In genomic region chr12:51018185-51018584, GRCm38 (mm10) we compare ENCODE assay signal across 16 mouse cellular contexts.
"Had no signal": no experiment of that assay in that cellular context is flagged by ENCODE, and none has a peak within 500 bp of the region (broad histone marks: within the 10 kb centered on the region; RNA-seq: fewer than 3 reads in every experiment).

No protein-coding gene starts in this region.

- H3K9me3 ChIP-seq: limb, embryonic 13.5 days; midbrain, embryonic 15.5 days; neural tube, embryonic 15.5 days had no signal

- H3K4me2 ChIP-seq: limb, embryonic 13.5 days; midbrain, embryonic 15.5 days; neural tube, embryonic 15.5 days had no signal

- H3K4me3 ChIP-seq: limb, embryonic 13.5 days; megakaryocyte, embryonic 14.5 days; midbrain, embryonic 15.5 days; neural tube, embryonic 15.5 days had no signal

- H3K4me1 ChIP-seq: limb, embryonic 13.5 days; megakaryocyte, embryonic 14.5 days; midbrain, embryonic 15.5 days; neural tube, embryonic 15.5 days had no signal

- ATAC-seq: midbrain, embryonic 15.5 days had no signal

- H3K27ac ChIP-seq: kidney, postnatal 0 days; limb, embryonic 13.5 days; liver, embryonic 14.5 days; midbrain, embryonic 15.5 days; neural tube, embryonic 15.5 days had no signal

- H3K9ac ChIP-seq: limb, embryonic 13.5 days; liver, embryonic 14.5 days; midbrain, embryonic 15.5 days; neural tube, embryonic 15.5 days had no signal

- H3K36me3 ChIP-seq: limb, embryonic 13.5 days; midbrain, embryonic 15.5 days; neural tube, embryonic 15.5 days had no signal

- DNase-seq: kidney, adult 9 months; kidney, postnatal 36 days; layer of hippocampus, adult 9-11 months; layer of hippocampus, postnatal 36 days; lung, adult 18-20 months; lung, postnatal 10 days; lung, postnatal 4 days; right cerebral cortex, adult 18-20 months; right cerebral cortex, postnatal 25 days; thymus, postnatal 36 days had no signal

- H3K27me3 ChIP-seq: limb, embryonic 13.5 days; megakaryocyte, embryonic 14.5 days; neural tube, embryonic 15.5 days had no signal
